Mouse (Mus musculus) neutrophil, adult 65 days (primary cell): Measurements from ENCODE around the gene Vav3. TPM values are rescaled to one million over a fixed set of nuclear protein-coding genes. Genes with fewer than 3 reads are reported as not detected.

Source experiments
- total RNA-seq: library from RNA; stranded (reverse); gene quantifications from 2 replicates; pipeline ENCODE4 v1.2.4, GENCODE M21; 2023

Vav3 gene
- 74.8 and 110 TPM in 2 replicates for total RNA-seq

DNA sequence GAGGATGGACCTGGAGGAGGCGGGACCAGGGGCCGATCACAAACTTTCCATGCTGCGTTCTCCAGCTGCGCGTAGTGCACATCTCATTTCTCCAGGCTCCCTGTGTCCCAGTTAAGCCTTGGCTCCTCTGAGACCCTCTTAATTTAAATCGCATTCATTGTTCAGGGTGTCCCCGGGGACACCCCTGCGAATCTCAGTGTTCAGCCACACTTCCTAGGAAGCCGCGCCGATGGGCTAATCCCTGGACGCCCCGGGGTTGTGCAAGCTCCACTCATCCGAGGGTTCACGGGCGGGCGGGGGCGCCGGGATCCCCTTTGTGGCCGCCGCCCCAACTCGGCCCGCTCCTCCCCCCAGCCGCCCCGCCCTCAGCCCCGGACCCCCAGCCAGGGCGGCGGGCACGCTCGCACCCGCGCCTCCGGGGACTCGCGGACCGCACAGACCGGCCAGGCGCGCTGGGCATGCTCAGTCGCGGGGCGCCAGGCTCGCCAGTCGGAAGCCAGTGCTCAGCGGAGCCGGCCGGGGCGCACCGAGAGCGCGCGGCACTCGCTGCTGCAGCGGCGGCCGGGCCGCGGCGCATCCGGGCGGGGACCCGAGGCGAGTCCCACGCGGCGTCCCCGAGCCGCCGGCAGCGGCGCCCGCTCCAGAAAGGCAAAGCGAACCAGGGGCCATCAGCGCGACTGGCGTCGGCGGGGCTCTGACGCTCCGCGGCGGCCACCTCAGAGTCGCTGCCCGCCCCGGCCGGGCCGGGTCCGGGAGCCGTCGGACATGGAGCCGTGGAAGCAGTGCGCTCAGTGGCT lies at the start of gene Vav3:
Vav3 (plus strand) TSS at position 380 of the 797 bp plus-strand sequence.

Other genes with a start within 250 kb of the Vav3 start
- gene Slc25a24, start 217.5 kb upstream of the Vav3 start, total RNA-seq = 67.8 and 71.0 TPM in 2 replicates